Mouse (Mus musculus): ENCODE data around the gene Golga3. TPM values are rescaled to one million over a fixed set of nuclear protein-coding genes. Genes with fewer than 3 reads are reported as not detected.
A peak's percentile ranks its signal among the peaks of the same experiment; 100 is the strongest.

Golga3 gene
- polyA plus RNA-seq, 1 experiment from 2014 or later = 26.6 TPM

DNA sequence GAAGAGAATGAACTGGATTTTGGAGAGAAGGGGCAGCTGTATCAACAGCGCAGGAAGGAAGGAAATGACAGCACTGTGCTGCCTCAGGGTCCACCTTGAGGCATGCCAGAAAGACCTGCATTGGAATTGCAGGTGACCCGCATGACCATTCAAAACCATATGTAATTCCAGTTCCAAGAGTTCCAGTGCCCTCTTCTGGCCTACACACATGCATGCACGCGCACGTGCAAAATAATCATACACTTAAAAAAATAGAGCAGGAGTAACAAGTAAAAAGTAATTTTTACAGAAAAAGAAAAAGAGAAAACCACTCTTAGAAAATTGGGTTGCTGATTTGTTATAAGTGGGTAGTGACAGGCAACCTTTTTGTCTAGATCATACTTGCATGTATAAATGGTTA, 33.5 kb upstream of the Golga3 start:
- ATAC-seq (ENCODE audit: insufficient read depth) = no peak
- peak; percentile 46 for TF ChIP-seq CTCF (IDR thresholded peaks at IDR 0.05; ENCODE audit: low read depth)

DNA sequence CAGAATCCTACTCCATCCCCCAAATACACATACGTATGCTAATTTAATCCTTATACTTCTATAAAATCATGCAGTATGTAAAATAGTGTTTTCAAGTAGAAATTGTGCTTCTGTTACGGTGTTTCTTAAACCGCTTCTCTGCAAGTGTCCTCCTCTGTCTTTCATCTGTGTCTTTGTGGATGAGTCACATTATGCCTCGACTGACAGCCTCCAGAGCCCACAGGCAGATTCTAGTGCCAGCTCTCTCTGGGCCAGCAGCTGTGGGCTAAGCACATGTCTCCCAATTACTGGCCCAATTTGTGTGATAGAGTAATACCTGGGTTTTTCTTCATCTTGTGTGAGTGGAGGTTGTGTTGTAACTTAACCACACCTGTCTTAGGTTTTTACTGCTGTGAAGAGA, 7.1 kb upstream of the Golga3 start:
- H3K27me3 ChIP-seq (ENCODE audit: insufficient read depth, low read length) = no peaks in the 10 kb centered on the region
- DNase-seq (no peak), ATAC-seq (ENCODE audit: insufficient read depth) (no peak)
- H3K4me3 ChIP-seq (ENCODE audit: low read depth, low read length) = no peak overlapping the region
- no peak for TF ChIP-seq CTCF (IDR thresholded peaks at IDR 0.05; ENCODE audit: low read depth)
- H3K27ac ChIP-seq (ENCODE audit: low read depth) = no peak overlapping the region
- no peaks in the 10 kb centered on the region for H3K4me1 ChIP-seq (ENCODE audit: insufficient read depth)
- H3K36me3 ChIP-seq (ENCODE audit: insufficient read depth) = peaks cover 60% of the 10 kb centered on the region
- 89% methylated on average over 4 of the region's 4 CpGs for WGBS
- no peak overlapping the region for H3K9ac ChIP-seq
- H3K9me3 ChIP-seq (ENCODE audit: low read depth, low read length) = no peaks in the 10 kb centered on the region
- H3K4me2 ChIP-seq = no peak overlapping the region

More for the DNA sequence above, 33.5 kb upstream of the Golga3 start:
- no peak overlapping the region for H3K4me3 ChIP-seq (ENCODE audit: low read depth, low read length)
- no peaks in the 10 kb centered on the region for H3K9me3 ChIP-seq (ENCODE audit: low read depth, low read length)
- H3K27me3 ChIP-seq (ENCODE audit: insufficient read depth, low read length) = no peaks in the 10 kb centered on the region
- H3K9ac ChIP-seq = no peak overlapping the region
- H3K36me3 ChIP-seq (ENCODE audit: insufficient read depth) = peaks cover 62% of the 10 kb centered on the region
- DNase-seq = peak; percentile 42
- H3K4me1 ChIP-seq (ENCODE audit: insufficient read depth) = no peaks in the 10 kb centered on the region
- 85% methylated on average over 5 of the region's 5 CpGs for WGBS
- no peak overlapping the region for H3K4me2 ChIP-seq
- H3K27ac ChIP-seq (ENCODE audit: low read depth) = no peak overlapping the region

DNA sequence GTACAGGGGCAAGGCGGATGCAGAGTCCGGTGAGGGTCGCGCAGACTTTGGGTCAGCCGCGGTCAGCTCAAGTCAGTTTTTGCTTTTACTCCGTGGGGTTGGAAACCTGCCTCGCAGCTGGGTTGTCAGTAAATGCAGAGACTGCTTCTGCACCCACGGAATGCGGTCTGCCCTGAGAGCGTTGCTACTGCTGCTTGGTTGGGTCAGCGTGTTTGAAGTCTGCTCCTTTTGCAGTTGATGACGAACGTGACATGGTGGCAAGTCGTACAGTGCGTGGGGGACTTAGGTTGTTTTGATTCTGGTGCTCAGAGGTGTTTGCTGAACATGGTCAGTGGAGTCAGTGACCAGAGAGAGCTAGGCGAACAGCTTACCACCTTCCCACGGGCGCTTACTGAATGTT, 520 bp downstream of the Golga3 start:
- Histone ChIP-seq H3K4me1 (ENCODE audit: insufficient read depth) (peaks cover 4% of the 10 kb centered on the region; the same call in 1 of the 2 replicates), H3K27me3 (ENCODE audit: insufficient read depth, low read length) (no peaks in the 10 kb centered on the region), H3K9ac (peak overlapping the region; percentile 88), H3K27ac (ENCODE audit: low read depth) (peak overlapping the region; percentile 70), H3K4me3 (ENCODE audit: low read depth, low read length) (peak overlapping the region; percentile 95), H3K9me3 (ENCODE audit: low read depth, low read length) (no peaks in the 10 kb centered on the region), H3K4me2 (peak overlapping the region; percentile 74), H3K36me3 (ENCODE audit: insufficient read depth) (peaks cover 5% of the 10 kb centered on the region; the same call in 1 of the 2 replicates)
- no peak for DNase-seq
- peak; percentile 22; the same call in 1 of the 2 replicates for ATAC-seq (ENCODE audit: insufficient read depth)
- 1% methylated on average over 19 of the region's 19 CpGs for WGBS
- TF ChIP-seq CTCF (IDR thresholded peaks at IDR 0.05; ENCODE audit: low read depth) = no peak

DNA sequence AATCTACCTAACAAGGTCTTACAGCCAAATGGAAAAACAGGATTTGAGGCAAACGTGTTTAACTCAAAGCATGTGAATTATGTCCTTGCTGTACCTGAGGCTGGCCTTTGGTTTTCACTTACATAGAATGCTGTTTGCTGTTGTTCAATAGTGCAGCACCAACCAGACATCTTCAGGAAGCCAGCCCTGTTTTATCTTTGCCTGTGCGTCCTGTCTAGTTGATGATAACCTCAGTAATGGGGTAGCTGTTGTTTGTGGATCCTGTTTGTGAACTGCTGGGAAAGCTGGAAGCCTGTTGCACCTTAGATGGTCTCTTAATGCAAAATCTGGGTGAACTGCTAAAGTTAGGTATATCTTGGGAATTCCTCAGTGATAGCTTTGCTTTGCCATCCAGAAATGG, 2.1 kb downstream of the Golga3 start:
- no peak for DNase-seq
- no peak overlapping the region for H3K9ac ChIP-seq
- H3K9me3 ChIP-seq (ENCODE audit: low read depth, low read length) = no peaks in the 10 kb centered on the region
- TF ChIP-seq CTCF (IDR thresholded peaks at IDR 0.05; ENCODE audit: low read depth) = no peak
- WGBS = 82% methylated on average over 2 of the region's 2 CpGs
- no peak overlapping the region for H3K27ac ChIP-seq (ENCODE audit: low read depth)
- peaks cover 4% of the 10 kb centered on the region; the same call in 1 of the 2 replicates for H3K4me1 ChIP-seq (ENCODE audit: insufficient read depth)
- H3K4me2 ChIP-seq = no peak overlapping the region
- ATAC-seq (ENCODE audit: insufficient read depth) = no peak
- H3K27me3 ChIP-seq (ENCODE audit: insufficient read depth, low read length) = no peaks in the 10 kb centered on the region
- H3K36me3 ChIP-seq (ENCODE audit: insufficient read depth) = peaks cover 11% of the 10 kb centered on the region; the same call in 1 of the 2 replicates
- no peak overlapping the region for H3K4me3 ChIP-seq (ENCODE audit: low read depth, low read length)

DNA sequence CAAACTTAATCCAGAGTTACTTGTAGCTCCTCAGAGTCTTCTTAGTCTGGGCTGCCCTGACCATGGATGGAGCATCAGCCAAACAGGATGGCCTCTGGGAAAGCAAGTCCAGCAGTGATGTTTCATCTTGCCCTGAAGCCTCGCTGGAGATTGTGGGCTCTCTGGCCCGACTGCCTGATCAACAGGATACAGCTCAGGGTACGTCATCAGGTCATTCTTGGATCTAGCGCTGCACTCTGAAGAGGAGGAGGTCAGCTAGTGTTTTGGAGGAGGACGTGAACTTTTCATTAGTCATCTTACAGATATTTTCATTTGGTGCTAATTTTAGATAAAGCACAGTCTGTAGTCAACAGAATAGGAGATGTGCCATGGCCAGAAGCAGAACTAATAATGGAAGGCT, 5.2 kb downstream of the Golga3 start:
- ATAC-seq (ENCODE audit: insufficient read depth) (no peak), DNase-seq (no peak)
- 85% methylated on average over 5 of the region's 5 CpGs for WGBS
- Histone ChIP-seq H3K9me3 (ENCODE audit: low read depth, low read length) (no peaks in the 10 kb centered on the region), H3K4me2 (no peak overlapping the region), H3K27me3 (ENCODE audit: insufficient read depth, low read length) (no peaks in the 10 kb centered on the region), H3K27ac (ENCODE audit: low read depth) (no peak overlapping the region), H3K9ac (no peak overlapping the region), H3K4me1 (ENCODE audit: insufficient read depth) (peaks cover 4% of the 10 kb centered on the region; the same call in 1 of the 2 replicates), H3K36me3 (ENCODE audit: insufficient read depth) (peaks cover 38% of the 10 kb centered on the region), H3K4me3 (ENCODE audit: low read depth, low read length) (no peak overlapping the region)
- TF ChIP-seq CTCF (IDR thresholded peaks at IDR 0.05; ENCODE audit: low read depth) = no peak

DNA sequence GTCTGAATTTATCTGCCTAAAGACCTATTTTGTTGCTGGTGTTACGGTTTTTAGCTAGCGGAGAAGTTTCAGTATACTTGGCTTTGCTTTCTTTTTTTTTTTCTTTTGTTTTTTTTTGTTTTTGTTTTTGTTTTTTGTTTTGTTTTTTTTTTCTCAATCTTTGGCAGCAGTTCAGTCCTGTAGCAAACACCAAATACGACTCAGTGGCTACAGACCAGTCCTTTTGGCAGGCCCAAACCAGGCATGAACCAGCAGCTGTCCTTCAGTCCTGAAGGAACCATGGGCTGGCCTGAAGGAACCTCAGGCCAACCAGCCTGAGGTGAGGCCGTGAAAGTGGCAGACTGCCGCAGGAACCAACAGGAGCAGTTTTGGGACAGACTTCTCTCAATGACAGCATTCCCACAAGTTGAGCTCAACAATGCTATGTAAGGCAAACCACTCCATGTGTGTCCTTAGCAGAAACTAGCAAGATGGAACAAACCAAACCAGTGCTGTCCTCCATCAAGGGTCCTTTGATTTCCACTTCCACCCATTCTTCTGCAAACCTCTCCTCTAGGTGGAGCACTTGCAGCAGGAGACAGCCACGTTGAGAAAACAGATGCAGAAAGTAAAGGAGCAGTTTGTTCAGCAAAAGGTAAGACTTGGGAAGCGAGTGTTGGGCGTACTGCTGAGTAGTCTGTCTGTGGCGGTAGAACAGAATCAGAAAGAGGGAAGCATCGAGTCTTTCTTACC, 26.8 kb downstream of the Golga3 start:
- TF ChIP-seq CTCF (IDR thresholded peaks at IDR 0.05; ENCODE audit: low read depth) = no peak
- H3K36me3 ChIP-seq (ENCODE audit: insufficient read depth) = peaks cover 79% of the 10 kb centered on the region
- no peak for ATAC-seq (ENCODE audit: insufficient read depth)
- H3K4me3 ChIP-seq (ENCODE audit: low read depth, low read length) = no peak overlapping the region
- H3K9me3 ChIP-seq (ENCODE audit: low read depth, low read length) = no peaks in the 10 kb centered on the region
- no peak overlapping the region for H3K9ac ChIP-seq
- peak; percentile 6 for DNase-seq
- 85% methylated on average over 10 of the region's 10 CpGs for WGBS
- no peaks in the 10 kb centered on the region for H3K4me1 ChIP-seq (ENCODE audit: insufficient read depth)
- no peak overlapping the region for H3K27ac ChIP-seq (ENCODE audit: low read depth)
- H3K27me3 ChIP-seq (ENCODE audit: insufficient read depth, low read length) = no peaks in the 10 kb centered on the region
- H3K4me2 ChIP-seq = no peak overlapping the region

DNA sequence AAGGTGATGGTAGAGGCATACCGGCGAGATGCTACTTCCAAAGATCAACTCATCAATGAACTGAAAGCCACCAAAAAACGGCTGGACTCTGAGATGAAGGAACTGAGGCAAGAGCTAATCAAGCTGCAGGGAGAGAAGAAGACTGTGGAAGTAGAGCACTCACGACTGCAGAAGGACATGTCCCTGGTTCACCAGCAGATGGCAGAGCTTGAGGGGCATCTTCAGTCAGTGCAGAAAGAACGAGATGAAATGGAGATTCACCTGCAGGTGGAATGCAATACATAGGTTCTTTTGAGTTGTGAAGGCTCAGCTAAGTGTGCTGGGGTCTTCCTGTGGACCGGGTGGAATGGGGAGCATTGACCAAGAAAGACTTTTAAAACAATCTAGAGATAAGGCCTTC, 28.3 kb downstream of the Golga3 start:
- DNase-seq (no peak), ATAC-seq (ENCODE audit: insufficient read depth) (no peak)
- 72% methylated on average over 6 of the region's 6 CpGs for WGBS
- Histone ChIP-seq H3K9me3 (ENCODE audit: low read depth, low read length) (no peaks in the 10 kb centered on the region), H3K9ac (no peak overlapping the region), H3K4me2 (no peak overlapping the region), H3K4me1 (ENCODE audit: insufficient read depth) (no peaks in the 10 kb centered on the region), H3K36me3 (ENCODE audit: insufficient read depth) (peaks cover 91% of the 10 kb centered on the region), H3K27ac (ENCODE audit: low read depth) (no peak overlapping the region), H3K4me3 (ENCODE audit: low read depth, low read length) (no peak overlapping the region), H3K27me3 (ENCODE audit: insufficient read depth, low read length) (no peaks in the 10 kb centered on the region)
- peak; percentile 34 for TF ChIP-seq CTCF (IDR thresholded peaks at IDR 0.05; ENCODE audit: low read depth)

Data from lung, embryonic 14.5 days (tissue).